Comparison of ENCODE assay signal across 24 mouse cellular contexts in the genomic region with DNA sequence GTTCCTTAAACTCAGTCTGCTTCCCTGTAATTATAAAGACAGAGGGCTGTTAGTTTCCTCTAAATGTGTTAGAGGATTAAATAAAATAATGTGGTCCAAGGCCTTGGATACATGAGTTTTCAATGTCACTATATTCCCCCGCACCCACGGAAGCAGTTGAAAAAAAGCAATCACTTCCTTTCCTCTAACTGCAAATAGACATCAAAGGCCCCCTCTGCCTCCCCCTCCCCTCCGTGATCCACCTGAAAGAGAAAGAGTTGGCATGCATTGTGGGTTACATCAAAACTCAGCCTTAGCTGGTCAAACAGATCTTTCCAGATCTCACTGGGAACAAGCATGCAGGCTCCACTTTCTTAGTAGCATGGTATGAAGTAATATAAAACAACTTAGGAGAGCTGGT.
DNase-seq lines count a peak whose midpoint lies in the region; ATAC-seq lines count a peak whose summit lies in the region.
"Had no signal": no experiment of that assay in that cellular context is flagged by ENCODE, and none has a peak within 500 bp of the region (broad histone marks: within the 10 kb centered on the region; RNA-seq: fewer than 3 reads in every experiment).

No protein-coding gene starts in this region.

- no peak overlapping the region for H3K9ac ChIP-seq in intestine, embryonic 14.5 days (ENCODE audit: low read length)
- no peak overlapping the region for H3K9ac ChIP-seq in intestine, embryonic 16.5 days (ENCODE audit: low read depth, low read length)
- H3K9ac ChIP-seq in heart, embryonic 13.5 days: no peak overlapping the region
- H3K9ac ChIP-seq: embryonic facial prominence, embryonic 15.5 days; hindbrain, embryonic 12.5 days; limb, embryonic 13.5 days; liver, embryonic 14.5 days; lung, embryonic 15.5 days had no signal

- 68% methylated on average over 3 of the region's 3 CpGs for WGBS in intestine, embryonic 14.5 days
- 58% methylated on average over 3 of the region's 3 CpGs for WGBS in intestine, embryonic 16.5 days
- 64% methylated on average over 3 of the region's 3 CpGs for WGBS in heart, embryonic 13.5 days

- ATAC-seq in intestine, embryonic 14.5 days (replicated peaks; ENCODE audit: low FRiP score, low TSS enrichment, low read depth): no peak
- no peak for ATAC-seq in intestine, embryonic 16.5 days
- no peak for ATAC-seq in heart, embryonic 13.5 days (ENCODE audit: extremely low read depth, insufficient number of reproducible peaks, low FRiP score, low TSS enrichment)
- ATAC-seq: CD4-positive, CD25-positive, alpha-beta regulatory T cell, adult 4 months; Patski had no signal

- H3K4me3 ChIP-seq in intestine, embryonic 14.5 days (ENCODE audit: low read depth, low read length): no peak overlapping the region
- H3K4me3 ChIP-seq in intestine, embryonic 16.5 days (ENCODE audit: low read length): no peak overlapping the region
- no peak overlapping the region for H3K4me3 ChIP-seq in heart, embryonic 13.5 days
- H3K4me3 ChIP-seq: embryonic facial prominence, embryonic 15.5 days; gastrocnemius, adult 2 months; hindbrain, embryonic 12.5 days; layer of hippocampus, adult 2 months; limb, embryonic 13.5 days; lung, embryonic 15.5 days had no signal

- peak; percentile 12 for DNase-seq in adrenal gland, postnatal 14 days
- no peak for DNase-seq in adrenal gland, adult (ENCODE audit: inconsistent age in 2 of 2, low spot score in 1 of 2)
- no peak for DNase-seq in intestine, embryonic 14.5 days (ENCODE audit: low spot score)
- DNase-seq in kidney, postnatal 14 days: peak; percentile 53
- no peak for DNase-seq in cerebellum, adult 18-20 months
- no peak for DNase-seq in B cell, adult 2 months
- DNase-seq: adrenal gland, postnatal 10 days; cerebellum, postnatal 10 days; gastrocnemius, adult 2 months; layer of hippocampus, postnatal 36 days; retina, postnatal 1 day; right cerebral cortex, postnatal 4 days; thymus, postnatal 25 days had no signal

- H3K27me3 ChIP-seq in intestine, embryonic 14.5 days (replicated peaks; ENCODE audit: control insufficient read depth, insufficient read depth, low read length): no peaks in the 10 kb centered on the region
- no peaks in the 10 kb centered on the region for H3K27me3 ChIP-seq in intestine, embryonic 16.5 days (replicated peaks; ENCODE audit: control insufficient read depth, insufficient read depth, low read length)
- H3K27me3 ChIP-seq in heart, embryonic 13.5 days (replicated peaks): no peaks in the 10 kb centered on the region
- H3K27me3 ChIP-seq: embryonic facial prominence, embryonic 15.5 days; hindbrain, embryonic 12.5 days; limb, embryonic 13.5 days; lung, embryonic 15.5 days; Patski had no signal

- H3K36me3 ChIP-seq in intestine, embryonic 14.5 days (ENCODE audit: control insufficient read depth, insufficient read depth, low read length): no peaks in the 10 kb centered on the region
- H3K36me3 ChIP-seq in intestine, embryonic 16.5 days (ENCODE audit: control insufficient read depth, insufficient read depth, low read length): no peaks in the 10 kb centered on the region
- H3K36me3 ChIP-seq in heart, embryonic 13.5 days: no peaks in the 10 kb centered on the region
- H3K36me3 ChIP-seq: embryonic facial prominence, embryonic 15.5 days; hindbrain, embryonic 12.5 days; limb, embryonic 13.5 days; lung, embryonic 15.5 days had no signal

- peaks cover 28% of the 10 kb centered on the region; the same call in 1 of the 2 replicates for H3K4me1 ChIP-seq in intestine, embryonic 14.5 days (replicated peaks; ENCODE audit: control insufficient read depth, insufficient read depth, low read length)
- H3K4me1 ChIP-seq in intestine, embryonic 16.5 days (ENCODE audit: control insufficient read depth, insufficient read depth, low read length): 0 out of 2 replicates have a peak, but pooled peaks cover 6% of the 10 kb centered on the region
- peaks cover 37% of the 10 kb centered on the region for H3K4me1 ChIP-seq in heart, embryonic 13.5 days

- H3K9me3 ChIP-seq in intestine, embryonic 14.5 days (ENCODE audit: control insufficient read depth, low read length): no peaks in the 10 kb centered on the region
- H3K9me3 ChIP-seq in intestine, embryonic 16.5 days (ENCODE audit: control insufficient read depth, low read length): no peaks in the 10 kb centered on the region
- H3K9me3 ChIP-seq in heart, embryonic 13.5 days: no peaks in the 10 kb centered on the region
- H3K9me3 ChIP-seq: embryonic facial prominence, embryonic 15.5 days; hindbrain, embryonic 12.5 days; limb, embryonic 13.5 days; lung, embryonic 15.5 days had no signal

- H3K27ac ChIP-seq in intestine, embryonic 14.5 days (ENCODE audit: low read depth): peak overlapping the region; percentile 43; the same call in 1 of the 2 replicates
- H3K27ac ChIP-seq in intestine, embryonic 16.5 days (ENCODE audit: low read length): no peak overlapping the region
- peak overlapping the region; percentile 21 for H3K27ac ChIP-seq in heart, embryonic 13.5 days (replicated peaks)
- H3K27ac ChIP-seq: embryonic facial prominence, embryonic 15.5 days; hindbrain, embryonic 12.5 days; layer of hippocampus, adult 2 months; liver, embryonic 14.5 days; lung, embryonic 15.5 days had no signal

- no peak overlapping the region for H3K4me2 ChIP-seq in intestine, embryonic 14.5 days (ENCODE audit: low read length)
- no peak overlapping the region for H3K4me2 ChIP-seq in intestine, embryonic 16.5 days (ENCODE audit: low read depth, low read length)
- H3K4me2 ChIP-seq in heart, embryonic 13.5 days: no peak overlapping the region
- H3K4me2 ChIP-seq: embryonic facial prominence, embryonic 15.5 days; hindbrain, embryonic 12.5 days; limb, embryonic 13.5 days; lung, embryonic 15.5 days; midbrain, embryonic 11.5 days had no signal

Comparison
In these comparisons a context has a peak if more than half of its experiments do, and no peak if none do; other contexts are left out.
1. DNase-seq: peak in adrenal gland, postnatal 14 days (single experiment) and kidney, postnatal 14 days (single experiment); none in adrenal gland, adult (0 of 2), intestine, embryonic 14.5 days (single experiment), cerebellum, adult 18-20 months (0 of 2) and B cell, adult 2 months (0 of 2).